Mouse (Mus musculus): ENCODE measurements around the gene Fam13c.

Gene Fam13c

DNA sequence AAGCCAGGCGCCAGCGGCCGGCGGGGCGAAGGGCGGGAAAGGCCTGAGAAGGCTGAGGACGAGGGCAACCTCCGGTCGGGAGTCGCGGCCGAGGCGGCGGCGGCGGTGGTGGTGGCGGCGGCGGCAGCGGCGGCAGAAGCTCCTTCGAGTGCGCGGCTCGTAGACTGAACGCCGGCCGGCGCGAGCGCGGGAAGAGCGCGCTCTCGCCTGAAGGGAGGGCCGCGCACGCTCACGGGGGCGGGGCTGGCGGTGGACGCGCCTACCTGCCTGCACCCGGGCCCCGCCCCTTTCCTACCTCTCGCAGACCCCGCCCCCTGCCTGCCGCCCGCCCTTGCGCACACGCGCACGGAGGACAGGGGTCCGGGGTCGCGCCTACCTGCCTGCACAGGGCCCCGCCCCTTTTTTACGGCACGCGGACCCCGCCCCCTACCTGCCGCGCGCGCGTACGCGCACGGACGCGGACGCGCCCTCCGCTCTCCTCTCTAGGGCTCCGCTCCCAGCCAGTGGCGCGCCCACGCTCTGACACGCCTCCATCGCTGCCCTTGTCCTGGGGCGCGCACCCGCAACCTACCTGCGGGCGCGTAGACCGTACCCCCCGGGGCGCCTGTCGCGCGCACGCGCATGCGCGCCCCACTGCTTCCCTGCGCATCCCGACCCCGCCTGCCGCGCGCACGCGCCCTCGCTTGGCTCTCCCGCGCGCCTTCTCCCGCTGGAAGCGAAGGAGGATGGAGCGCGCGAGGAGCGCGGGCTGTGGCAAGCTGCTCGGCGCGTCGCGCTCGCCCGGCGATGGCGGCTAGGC lies 159.0 kb downstream of the Fam13c start:
- DNase-seq (ENCODE audit: low spot score in 2 of 2): peak; percentile 94 to 95

GRCm38 (mm10) chr10:70599925-70600305 lies 159.6 kb downstream of the Fam13c start:
- no peak for DNase-seq (ENCODE audit: low spot score in 2 of 2)

Data from right cerebral cortex, postnatal 36 days (tissue).